Mouse (Mus musculus) cerebellum, adult 2 months (tissue): ENCODE results near the gene Aldh1l2. TPM values are rescaled to one million over a fixed set of nuclear protein-coding genes. Genes with fewer than 3 reads are reported as not detected.
"Not testable (repeated sequence)": the region's sequence is repeated elsewhere in the genome, so short reads cannot be mapped to it uniquely, and the experiment has no call there.

Experiments used
- DNase-seq, 2 experiments: peaks; one replicate each; pipeline ENCODE4 v3.0.0; 2021
- H3K27ac ChIP-seq: fragments of 200-500 bp; 2 replicates; pipeline ENCODE4 v1.5.1; 2012; ENCODE audit warnings: low read length, control low read depth, inconsistent platforms; ENCODE audit not compliant: insufficient read depth
- H3K27me3 ChIP-seq: fragments of 200-500 bp; 2 replicates; pipeline ENCODE4 v1.6.1; 2012; ENCODE audit warnings: inconsistent platforms, mild to moderate bottlenecking, low read length, moderate library complexity; ENCODE audit not compliant: control insufficient read depth, insufficient read depth
- H3K4me1 ChIP-seq: fragments of 200-500 bp; 2 replicates; pipeline ENCODE4 v1.6.1; 2011; ENCODE audit warnings: low read length; ENCODE audit not compliant: control insufficient read depth, insufficient read depth
- H3K4me3 ChIP-seq: fragments of 200-500 bp; replicated peaks from 2 replicates; pipeline ENCODE3; 2011; ENCODE audit warnings: mild to moderate bottlenecking, low read depth, low read length, control low read depth; ENCODE audit not compliant: insufficient read depth
- CTCF ChIP-seq: fragments of 200-500 bp; IDR thresholded peaks from 2 replicates; pipeline ENCODE4 v1.5.1; 2011; ENCODE audit warnings: low read depth, mild to moderate bottlenecking, control low read depth, low read length, moderate library complexity, borderline replicate concordance; ENCODE audit not compliant: insufficient read depth
- POLR2A ChIP-seq: fragments of 200-500 bp; IDR thresholded peaks from 2 replicates; pipeline ENCODE4 v1.6.1; 2011; ENCODE audit warnings: low read length, control low read depth, borderline replicate concordance; ENCODE audit not compliant: insufficient read depth
- WGBS: fragments of 180-500 bp; shearing (Covaris S2); methylation state at CpG from one replicate; pipeline ENCODE4 v1.1.7; 2018; 5-methylcytosine and 5-hydroxymethylcytosine counted together
- polyA plus RNA-seq: library from polyadenylated mRNA; depleted of rRNA; stranded (reverse); fragments of >200 nt; gene quantifications from 2 replicates; pipeline ENCODE4 v1.2.3, GENCODE M21; 2012

Gene Aldh1l2
- polyA plus RNA-seq, 1 experiment = 8.9 TPM

DNA sequence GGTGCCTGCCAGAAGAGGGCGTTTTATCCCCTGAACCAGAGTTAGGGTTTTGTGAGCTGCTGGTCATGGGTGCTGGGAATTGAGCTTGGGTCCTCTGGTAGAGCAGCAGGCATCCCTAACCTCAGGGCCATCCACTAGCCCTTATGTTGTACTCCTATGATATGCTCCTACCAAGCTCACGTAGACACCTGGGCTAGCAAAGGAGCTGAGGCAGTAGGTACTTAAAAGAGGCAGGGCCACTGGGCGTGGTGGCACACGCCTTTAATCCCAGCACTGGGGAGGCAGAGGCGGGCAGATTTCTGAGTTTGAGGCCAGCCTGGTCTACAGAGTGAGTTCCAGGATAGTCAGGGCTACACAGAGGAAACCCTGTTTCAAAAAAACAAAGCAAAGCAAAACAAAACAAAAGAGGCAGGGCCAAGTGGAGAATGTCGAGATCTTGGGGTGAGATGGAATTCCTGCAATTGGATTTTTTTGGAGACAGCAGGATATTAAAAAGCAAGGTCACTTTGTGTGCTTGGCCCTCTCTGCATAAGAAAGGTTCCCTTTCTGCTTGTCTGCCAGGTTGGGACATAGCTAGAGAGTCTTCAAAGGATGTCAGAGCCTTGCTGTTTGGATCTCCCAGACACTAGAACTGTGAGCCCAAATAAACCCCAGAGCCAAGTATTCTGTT is 5.5 kb upstream of the Aldh1l2 start:
- 83% methylated on average over 6 of the region's 6 CpGs for WGBS
- Histone ChIP-seq H3K4me1 (peaks cover 3% of the 10 kb centered on the region; the same call in 1 of the 2 replicates), H3K27ac (no peak overlapping the region), H3K27me3 (no peaks in the 10 kb centered on the region), H3K4me3 (no peak overlapping the region)
- no peak for TF ChIP-seq CTCF
- no peak for TF ChIP-seq POLR2A
- no peak for DNase-seq

DNA sequence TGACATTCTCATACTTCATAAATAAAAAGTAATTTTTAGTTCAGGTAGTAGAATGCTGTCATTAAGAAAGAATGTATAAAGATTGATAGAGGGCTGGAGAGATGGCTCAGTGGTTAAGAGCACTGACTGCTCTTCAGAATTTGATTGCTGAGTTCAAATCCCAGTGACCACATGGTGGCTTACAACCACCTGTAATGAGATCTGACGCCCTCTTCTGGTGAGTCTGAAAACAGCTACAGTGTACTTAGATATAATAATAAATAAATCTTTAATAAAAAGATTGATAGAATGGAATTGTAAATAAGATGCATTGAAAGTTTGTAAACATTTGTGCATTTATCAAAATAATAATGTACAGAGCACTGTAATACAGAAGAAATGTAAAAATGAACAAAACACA is 2.5 kb upstream of the Aldh1l2 start:
- no peak for DNase-seq
- TF ChIP-seq CTCF (no peak), POLR2A (no peak)
- no peak overlapping the region for H3K27ac ChIP-seq
- WGBS = 11% methylated on average over 1 of the region's 1 CpGs
- no peaks in the 10 kb centered on the region for H3K27me3 ChIP-seq
- no peaks in the 10 kb centered on the region for H3K4me1 ChIP-seq
- no peak overlapping the region for H3K4me3 ChIP-seq

DNA sequence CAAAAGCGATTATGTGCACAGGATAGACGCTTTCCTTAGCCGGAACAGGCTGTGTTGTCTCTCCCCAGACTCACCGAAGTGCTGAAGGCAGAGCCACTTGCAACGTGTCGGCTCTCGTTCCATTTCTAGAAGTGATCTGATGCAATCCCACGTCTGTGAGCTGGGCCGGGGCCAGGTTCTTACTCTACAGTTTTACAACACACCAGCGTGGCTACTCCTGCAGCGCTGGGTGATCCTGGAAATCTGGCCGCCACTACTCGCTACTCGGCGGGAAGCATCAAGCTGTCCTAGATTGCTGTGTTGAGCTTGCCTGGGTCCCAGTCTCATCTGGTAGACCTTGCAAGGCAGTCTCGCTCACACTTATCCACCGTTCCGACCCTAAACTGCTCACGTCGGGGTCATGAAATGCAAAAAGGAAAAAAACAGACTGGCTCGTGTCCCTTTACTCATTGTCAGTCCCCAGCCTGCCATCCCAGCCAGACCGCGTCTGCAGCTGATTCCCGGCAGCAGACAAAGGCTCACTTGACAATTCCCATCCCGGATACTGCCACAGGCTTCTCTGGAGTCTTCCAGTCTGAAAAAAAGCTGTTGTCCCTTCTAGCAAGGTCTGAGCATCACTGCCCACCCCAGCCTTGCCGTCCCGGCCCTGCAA is 556 bp downstream of the Aldh1l2 start:
- WGBS = under 1% methylated on average over 27 of the region's 27 CpGs
- TF ChIP-seq CTCF (no peak), POLR2A (no peak)

DNA sequence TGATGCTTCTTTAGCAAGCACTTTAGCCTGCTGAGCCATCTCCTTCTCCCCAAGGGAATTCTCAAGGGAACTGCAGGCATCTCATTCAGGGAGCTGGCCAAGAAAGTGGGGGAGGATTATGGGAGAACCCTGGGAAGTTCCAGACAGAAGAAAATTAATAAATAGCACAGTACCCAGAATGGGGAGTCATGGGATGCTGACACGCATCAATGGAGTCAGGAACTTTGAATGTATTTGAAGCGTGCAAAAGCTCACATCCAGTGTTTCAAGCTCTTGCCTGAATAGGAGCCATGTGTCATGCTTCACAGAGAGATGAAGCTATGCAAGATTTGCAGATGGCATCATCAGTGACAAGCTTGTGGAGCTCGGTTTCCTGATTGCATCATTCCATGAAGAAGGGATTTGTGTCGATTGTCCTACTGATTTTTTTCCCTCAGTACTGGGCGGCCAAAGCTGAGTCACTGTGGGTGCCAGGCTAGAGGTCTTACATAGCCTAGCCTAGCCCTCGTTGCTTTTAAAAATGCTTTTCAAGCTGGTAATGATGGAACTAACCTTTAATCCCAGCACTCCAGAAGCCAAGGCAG is 3.5 kb downstream of the Aldh1l2 start:
- no peaks in the 10 kb centered on the region for H3K27me3 ChIP-seq
- H3K4me1 ChIP-seq = no peaks in the 10 kb centered on the region
- no peak overlapping the region for H3K4me3 ChIP-seq
- 80% methylated on average over 6 of the region's 6 CpGs for WGBS
- H3K27ac ChIP-seq = no peak overlapping the region
- DNase-seq = no peak
- TF ChIP-seq POLR2A (no peak), CTCF (no peak)

More for the DNA sequence above, 556 bp downstream of the Aldh1l2 start:
- DNase-seq = peak; percentile 64 to 66
- peak overlapping the region; percentile 11; the same call in 1 of the 2 replicates for H3K27ac ChIP-seq
- no peaks in the 10 kb centered on the region for H3K4me1 ChIP-seq
- H3K27me3 ChIP-seq = no peaks in the 10 kb centered on the region
- peak overlapping the region; percentile 84 for H3K4me3 ChIP-seq

DNA sequence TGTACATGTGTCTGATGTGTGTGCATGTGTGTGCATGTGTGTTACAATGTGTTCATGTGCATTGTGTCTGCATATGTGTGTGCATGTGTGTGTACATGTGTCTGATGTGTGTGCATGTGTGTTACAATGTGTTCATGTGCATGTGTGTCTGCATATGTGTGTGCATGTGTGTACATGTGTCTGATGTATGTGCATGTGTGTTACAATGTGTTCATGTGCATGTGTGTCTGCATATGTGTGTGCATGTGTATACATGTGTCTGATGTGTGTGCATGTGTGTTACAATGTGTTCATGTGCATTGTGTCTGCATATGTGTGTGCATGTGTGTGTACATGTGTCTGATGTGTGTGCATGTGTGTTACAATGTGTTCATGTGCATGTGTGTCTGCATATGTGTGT is 9.7 kb downstream of the Aldh1l2 start:
- H3K27me3 ChIP-seq, H3K4me1 ChIP-seq, DNase-seq, H3K27ac ChIP-seq, H3K4me3 ChIP-seq: not testable (repeated sequence)

DNA sequence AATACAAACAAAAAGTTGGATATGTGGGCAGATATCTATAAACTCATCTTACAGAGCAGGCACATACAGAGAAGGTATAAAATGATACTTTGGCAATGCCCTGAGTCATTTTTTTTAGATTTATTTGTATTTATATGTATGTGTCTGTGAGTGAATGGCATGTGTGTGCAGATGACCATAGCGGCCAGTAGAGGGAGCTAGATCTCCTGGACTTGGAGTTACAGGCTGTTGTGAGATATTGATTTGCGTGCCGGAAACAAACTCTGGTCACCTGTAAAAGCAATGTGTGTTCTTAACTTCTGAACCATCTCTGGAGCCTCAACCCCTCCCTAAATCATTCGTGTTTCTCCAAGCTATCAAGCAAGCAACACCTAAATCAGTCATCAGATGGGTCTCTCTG is 12.9 kb downstream of the Aldh1l2 start:
- H3K27ac ChIP-seq = no peak overlapping the region
- no peaks in the 10 kb centered on the region for H3K4me1 ChIP-seq
- WGBS = 87% methylated on average over 4 of the region's 4 CpGs
- TF ChIP-seq CTCF = peak; percentile 24; the same call in 1 of the 2 replicates
- no peak for TF ChIP-seq POLR2A
- no peak overlapping the region for H3K4me3 ChIP-seq
- no peaks in the 10 kb centered on the region for H3K27me3 ChIP-seq
- no peak for DNase-seq

DNA sequence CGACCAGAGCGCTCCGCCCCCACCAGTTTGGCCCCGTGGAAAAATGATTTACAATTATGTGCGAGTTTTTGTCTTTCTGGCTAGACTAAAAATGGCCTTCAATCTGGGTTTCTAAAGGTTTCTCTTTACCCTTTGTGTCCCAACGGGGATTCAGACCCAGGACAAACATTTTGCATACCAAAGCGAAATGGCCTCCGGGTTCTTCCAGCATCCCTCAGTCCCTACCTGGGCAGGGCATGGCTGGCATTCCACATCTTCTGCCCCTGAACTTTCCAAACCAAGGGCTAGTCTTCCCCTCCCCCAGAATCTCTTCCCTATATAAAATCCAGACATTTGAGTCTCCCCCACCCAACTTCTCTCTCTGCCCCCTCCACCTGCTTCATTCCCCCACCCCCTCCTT is 20.2 kb downstream of the Aldh1l2 start:
- no peaks in the 10 kb centered on the region for H3K27me3 ChIP-seq
- no peak overlapping the region for H3K27ac ChIP-seq
- WGBS = 86% methylated on average over 8 of the region's 8 CpGs
- H3K4me3 ChIP-seq = no peak overlapping the region
- no peak for TF ChIP-seq POLR2A
- no peak for TF ChIP-seq CTCF
- no peak for DNase-seq
- H3K4me1 ChIP-seq = no peaks in the 10 kb centered on the region

DNA sequence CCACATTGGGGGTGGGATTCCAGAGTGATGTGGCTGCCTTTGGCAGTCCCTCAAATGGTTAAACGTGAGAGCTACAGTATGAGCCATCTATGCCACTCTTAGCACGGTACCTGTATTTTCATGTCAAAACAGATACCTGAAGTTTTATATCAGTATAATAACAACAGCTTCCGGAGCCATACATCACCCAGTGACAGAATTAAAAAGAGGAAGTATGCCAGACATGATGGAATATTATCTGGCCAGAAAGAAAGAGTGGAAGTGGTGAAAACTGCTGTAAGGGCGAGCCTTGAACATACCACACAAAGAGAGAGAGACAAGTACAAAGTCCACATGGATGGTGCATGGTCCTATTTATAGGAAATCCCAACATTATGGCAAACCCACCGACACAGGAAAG is 22.6 kb downstream of the Aldh1l2 start:
- Histone ChIP-seq H3K27me3 (no peaks in the 10 kb centered on the region), H3K27ac (no peak overlapping the region), H3K4me1 (no peaks in the 10 kb centered on the region), H3K4me3 (no peak overlapping the region)
- 83% methylated on average over 5 of the region's 5 CpGs for WGBS
- no peak for DNase-seq
- no peak for TF ChIP-seq POLR2A
- TF ChIP-seq CTCF = no peak
